Mouse (Mus musculus) kidney, postnatal 0 days (tissue): ENCODE measurements at regions not wholly inside any gene's neighbourhood (a gene's known extent, or its start where the extent isn't known, plus 50 kb on each side); places are given as distances from the start of the nearest gene placed in this dataset.
A peak's percentile ranks its signal among the peaks of the same experiment; 100 is the strongest.
"Not testable (repeated sequence)": the region's sequence is repeated elsewhere in the genome, so short reads cannot be mapped to it uniquely, and the experiment has no call there.

Source experiments
- ATAC-seq: fragments of 200-750 bp; cut with Nextera tagmentation; replicated peaks from 2 replicates; pipeline ENCODE4 v1.8.0; 2017; ENCODE audit warnings: low read depth, moderate number of reproducible peaks, moderate TSS enrichment, moderate library complexity; ENCODE audit not compliant: low FRiP score
- DNase-seq: peaks from one replicate; pipeline ENCODE4 v3.0.0-alpha.2; 2016; ENCODE audit warnings: low spot score
- H3K27ac ChIP-seq: fragments of 300-500 bp; sonication (generic); 2 replicates; pipeline ENCODE4 v1.5.1; 2014; ENCODE audit warnings: mild to moderate bottlenecking
- H3K27me3 ChIP-seq: fragments of 300-500 bp; sonication (generic); 2 replicates; pipeline ENCODE4 v1.6.1; 2014; ENCODE audit warnings: low read length, mixed read lengths; ENCODE audit not compliant: insufficient read depth
- H3K36me3 ChIP-seq: fragments of 300-500 bp; sonication (generic); 2 replicates; pipeline ENCODE4 v1.6.1; 2014; ENCODE audit warnings: low read length, mixed read lengths; ENCODE audit not compliant: insufficient read depth
- H3K4me1 ChIP-seq: fragments of 300-500 bp; sonication (generic); replicated peaks from 2 replicates; pipeline ENCODE4 v1.6.1; 2014; ENCODE audit warnings: antibody characterized with exemption, low read length, mixed read lengths; ENCODE audit not compliant: insufficient read depth
- H3K4me2 ChIP-seq: fragments of 300-500 bp; sonication (generic); 2 replicates; pipeline ENCODE4 v1.6.1; 2014; ENCODE audit warnings: mild to moderate bottlenecking, low read length, moderate library complexity, mixed read lengths
- H3K4me3 ChIP-seq: fragments of 300-500 bp; sonication (generic); replicated peaks from 2 replicates; pipeline ENCODE4 v1.5.1; 2014; ENCODE audit warnings: low read depth, low read length
- H3K9ac ChIP-seq: fragments of 300-500 bp; sonication (generic); 2 replicates; pipeline ENCODE4 v1.6.1; 2014; ENCODE audit warnings: low read depth, low read length
- H3K9me3 ChIP-seq: fragments of 300-500 bp; sonication (generic); replicated peaks from 2 replicates; pipeline ENCODE4 v1.6.1; 2016; ENCODE audit warnings: low read length, inconsistent platforms, mixed read lengths
- CTCF ChIP-seq: IDR thresholded peaks from 2 replicates; pipeline ENCODE4 v1.5.1; 2016; ENCODE audit warnings: antibody characterized with exemption, low read depth, mild to moderate bottlenecking, moderate library complexity
- WGBS: fragments of 180-500 bp; shearing (Covaris S2); extraction: QIAGEN DNeasy Blood & Tissue Kit; methylation state at CpG from one replicate; pipeline ENCODE4 v1.1.7; 2014; 5-methylcytosine and 5-hydroxymethylcytosine counted together

GRCm38 (mm10) chr3:15053968-15054367 is 167.9 kb downstream of the Car2 start:
- ATAC-seq, result no peak
- no peak for TF ChIP-seq CTCF
- no peak overlapping the region for H3K4me2 ChIP-seq

DNA sequence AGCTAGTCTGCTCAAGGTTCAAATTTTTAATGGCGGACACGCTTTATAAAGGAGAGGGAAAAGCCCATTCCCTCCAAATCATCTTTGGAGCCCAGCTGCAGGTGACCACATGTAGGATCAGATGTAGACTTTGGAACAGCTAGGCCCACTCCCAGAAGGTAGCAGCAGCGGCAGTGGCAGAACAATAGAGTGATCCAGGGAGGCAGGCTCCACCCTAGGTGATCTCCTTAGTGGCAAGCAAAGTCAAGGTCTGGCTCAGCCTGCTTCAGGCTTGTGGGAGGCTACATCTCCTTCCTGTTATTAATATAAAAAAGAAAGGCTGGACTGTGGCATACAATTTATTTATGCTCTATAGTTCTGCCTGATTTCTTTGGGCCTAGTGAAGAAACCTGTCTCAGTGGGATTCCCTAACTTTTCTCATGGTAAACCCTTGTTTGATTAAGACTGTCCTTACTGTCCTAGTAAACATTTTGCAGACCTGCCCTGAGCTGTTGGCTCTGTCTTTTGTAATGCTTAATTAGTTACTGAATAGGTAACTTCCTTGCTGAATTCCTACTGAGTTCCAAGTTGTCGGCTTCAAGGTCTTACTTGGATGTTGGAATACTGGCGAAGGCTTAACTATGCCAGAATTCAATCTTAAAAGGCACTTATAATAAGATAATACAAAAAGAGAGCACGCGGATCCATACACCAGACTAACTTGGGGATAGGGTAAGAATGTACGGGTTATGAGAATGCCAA is 169.6 kb downstream of the Car2 start:
- H3K4me1 ChIP-seq, H3K27ac ChIP-seq, H3K27me3 ChIP-seq, H3K4me3 ChIP-seq, H3K36me3 ChIP-seq, H3K9me3 ChIP-seq, ATAC-seq, DNase-seq, H3K4me2 ChIP-seq, H3K9ac ChIP-seq: not testable (repeated sequence)
- WGBS, result 91% methylated on average over 8 of the region's 8 CpGs

More at GRCm38 (mm10) chr3:15053968-15054367, 167.9 kb downstream of the Car2 start:
- H3K4me3 ChIP-seq, result no peak overlapping the region
- no peaks in the 10 kb centered on the region for H3K36me3 ChIP-seq
- DNase-seq, result peak; percentile 65
- H3K9ac ChIP-seq, result no peak overlapping the region
- no peak overlapping the region for H3K27ac ChIP-seq
- H3K9me3 ChIP-seq, result no peaks in the 10 kb centered on the region
- no peaks in the 10 kb centered on the region for H3K4me1 ChIP-seq
- no peaks in the 10 kb centered on the region for H3K27me3 ChIP-seq
- 49% methylated on average over 3 of the region's 3 CpGs for WGBS

DNA sequence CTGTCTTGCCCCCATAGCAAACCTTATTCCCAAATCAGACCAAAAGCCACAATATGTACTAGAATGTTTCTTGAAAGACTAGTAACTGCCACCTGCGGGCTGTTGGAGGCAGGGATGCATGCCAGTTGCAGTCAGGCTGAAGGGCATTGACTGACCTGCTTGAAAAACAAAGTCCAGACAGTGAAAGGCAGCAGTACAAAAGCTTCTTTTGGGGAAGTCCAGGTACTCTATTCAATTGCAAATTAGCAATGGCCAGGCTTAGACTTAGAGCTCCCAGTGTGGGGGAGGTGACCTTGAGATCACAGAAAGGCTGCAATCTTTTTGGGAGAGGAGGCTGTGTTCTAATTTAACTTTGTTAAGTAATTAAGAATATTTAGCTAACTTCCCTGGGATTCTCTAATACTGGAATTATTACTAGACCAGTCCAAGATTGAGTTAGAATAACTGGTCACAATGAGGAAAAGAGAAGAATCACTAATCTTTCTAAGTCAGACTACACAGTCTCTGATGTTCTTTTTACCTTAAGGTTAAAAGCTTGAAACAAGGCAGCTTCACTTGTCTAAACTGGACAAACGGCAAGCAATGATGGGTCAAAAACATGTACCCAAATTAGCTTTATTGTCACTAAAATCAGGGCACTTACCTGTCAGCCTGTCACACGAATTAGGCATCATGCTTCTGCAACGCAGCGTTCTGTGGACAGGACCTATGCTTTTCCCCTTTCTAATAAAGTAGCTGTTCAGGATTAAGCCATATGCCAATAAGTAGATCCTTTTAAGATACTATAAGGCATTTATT is 170.9 kb downstream of the Car2 start:
- H3K36me3 ChIP-seq, DNase-seq, H3K9ac ChIP-seq, H3K4me2 ChIP-seq, ATAC-seq, H3K4me3 ChIP-seq, H3K9me3 ChIP-seq, H3K27me3 ChIP-seq, H3K27ac ChIP-seq, H3K4me1 ChIP-seq: not testable (repeated sequence)
- 92% methylated on average over 5 of the region's 5 CpGs for WGBS

DNA sequence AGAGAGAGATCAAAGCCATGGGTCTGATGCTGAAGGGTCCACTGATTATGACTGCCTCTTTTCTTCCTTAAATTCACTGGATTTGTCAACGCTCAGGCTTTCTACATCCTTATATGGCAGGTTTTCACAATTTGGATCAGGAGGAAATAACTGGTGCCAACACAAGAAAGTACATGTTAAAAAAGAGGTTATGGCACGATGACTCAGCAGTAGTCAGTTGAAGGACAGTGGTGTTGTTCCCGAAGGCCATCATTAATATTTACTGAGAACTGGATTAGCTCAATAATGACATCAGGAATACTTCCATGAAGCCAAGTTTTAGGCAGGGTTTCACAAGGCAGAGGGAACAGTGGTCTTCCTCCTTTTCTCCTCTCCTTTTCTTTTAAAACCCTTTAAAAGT is 179.6 kb downstream of the Car2 start:
- DNase-seq, result no peak
- no peak for ATAC-seq
- H3K4me3 ChIP-seq, result no peak overlapping the region
- H3K36me3 ChIP-seq, result no peaks in the 10 kb centered on the region
- H3K9me3 ChIP-seq, result no peaks in the 10 kb centered on the region
- no peak overlapping the region for H3K9ac ChIP-seq
- no peak for TF ChIP-seq CTCF
- no peak overlapping the region for H3K4me2 ChIP-seq
- WGBS, result 85% methylated on average over 3 of the region's 3 CpGs
- H3K27me3 ChIP-seq, result no peaks in the 10 kb centered on the region
- no peaks in the 10 kb centered on the region for H3K4me1 ChIP-seq
- H3K27ac ChIP-seq, result no peak overlapping the region

DNA sequence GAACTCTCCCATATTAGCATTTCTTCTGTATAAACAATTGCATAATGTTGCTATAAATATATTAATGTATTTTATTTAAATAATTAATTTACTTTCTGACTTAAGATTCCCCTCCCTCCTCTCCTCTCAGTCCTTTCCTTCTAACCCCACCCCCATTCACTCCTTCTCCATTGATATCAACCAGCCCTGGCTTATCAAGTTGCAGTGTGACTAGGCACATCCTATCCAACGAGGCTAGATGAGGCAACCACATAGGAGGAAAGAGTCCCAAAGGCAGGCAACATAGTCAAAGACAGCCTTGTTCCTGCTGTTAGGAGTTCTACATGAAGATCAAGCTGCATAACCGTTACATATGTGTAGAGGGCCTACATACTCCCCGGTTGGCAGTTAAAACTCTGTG is 182.2 kb downstream of the Car2 start:
- no peaks in the 10 kb centered on the region for H3K27me3 ChIP-seq
- ATAC-seq, result no peak

DNA sequence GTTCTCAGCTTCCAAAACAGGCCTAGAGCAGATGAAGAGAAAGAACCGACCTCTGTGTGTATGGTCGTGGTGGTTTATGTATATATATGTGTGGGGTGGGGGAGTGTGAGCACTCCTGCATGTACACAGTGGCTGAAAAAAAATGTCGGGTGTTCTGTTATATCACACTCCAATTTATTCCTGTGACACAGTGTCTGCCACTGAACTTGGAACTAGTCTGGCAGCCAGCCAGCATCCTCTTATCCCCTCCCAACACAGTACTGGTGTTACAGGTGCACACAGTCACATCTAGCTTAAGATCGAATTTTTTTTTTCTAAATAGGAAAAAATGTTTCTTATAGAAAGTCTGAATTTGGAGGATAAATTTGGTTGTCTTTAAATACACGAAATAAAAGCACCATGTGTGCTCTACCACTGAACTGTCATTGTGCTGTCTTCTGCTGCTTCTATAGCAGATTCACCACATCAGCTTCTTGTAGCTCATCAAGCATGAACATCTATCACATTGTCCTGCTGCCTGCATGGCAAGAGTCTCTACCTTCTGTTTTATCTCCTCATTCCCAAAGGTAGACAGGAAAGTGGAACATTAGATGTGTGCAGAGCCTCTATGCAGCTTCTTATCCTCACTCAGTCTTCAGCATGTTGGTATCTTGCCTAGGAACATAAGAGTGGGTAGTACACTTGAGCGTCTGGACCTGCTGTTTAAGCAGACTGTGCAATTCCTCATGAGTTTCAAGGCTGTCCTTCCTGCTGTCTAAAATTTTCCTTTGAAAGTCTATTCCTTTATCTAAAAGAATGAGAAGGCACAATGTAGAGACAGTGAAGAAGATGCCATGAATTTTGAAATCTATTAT is 185.2 kb downstream of the Car2 start:
- 66% methylated on average over 6 of the region's 6 CpGs for WGBS
- H3K9me3 ChIP-seq, result no peaks in the 10 kb centered on the region
- H3K4me1 ChIP-seq, result no peaks in the 10 kb centered on the region

More for the DNA sequence above, 182.2 kb downstream of the Car2 start:
- Histone ChIP-seq H3K4me3 (no peak overlapping the region), H3K9ac (no peak overlapping the region), H3K36me3 (no peaks in the 10 kb centered on the region), H3K9me3 (no peaks in the 10 kb centered on the region), H3K4me2 (no peak overlapping the region), H3K4me1 (no peaks in the 10 kb centered on the region), H3K27ac (no peak overlapping the region)
- WGBS, result 80% methylated on average over 3 of the region's 3 CpGs
- no peak for DNase-seq
- no peak for TF ChIP-seq CTCF

More for the DNA sequence above, 185.2 kb downstream of the Car2 start:
- no peak overlapping the region for H3K27ac ChIP-seq
- no peak overlapping the region for H3K9ac ChIP-seq
- TF ChIP-seq CTCF, result no peak
- no peak for ATAC-seq
- H3K4me2 ChIP-seq, result no peak overlapping the region
- no peak for DNase-seq
- H3K4me3 ChIP-seq, result no peak overlapping the region
- no peaks in the 10 kb centered on the region for H3K36me3 ChIP-seq
- H3K27me3 ChIP-seq, result no peaks in the 10 kb centered on the region
